Mouse (Mus musculus) MEL (cell line): Measurements from ENCODE around the gene Clcn6. TPM values are rescaled to one million over a fixed set of nuclear protein-coding genes. Genes with fewer than 3 reads are reported as not detected.
A peak's percentile ranks its signal among the peaks of the same experiment; 100 is the strongest.

Source experiments
- DNase-seq: peaks from one replicate; pipeline ENCODE4 v3.0.0; 2011; ENCODE audit warnings: low read depth, low spot score
- H3K27ac ChIP-seq: 2 replicates; pipeline ENCODE4 v1.5.1; 2012; ENCODE audit warnings: low read depth, mild to moderate bottlenecking, control low read depth, low read length, moderate library complexity; ENCODE audit not compliant: control insufficient read depth
- H3K27me3 ChIP-seq, 2 experiments: fragments of 150-350 bp in 1 of 2; sonication (generic) in 1 of 2; 2 replicates each; pipeline ENCODE4 v1.6.1; 2012; ENCODE audit warnings: low read length in 2 of 2, mild to moderate bottlenecking in 2 of 2, improper control_type of control experiment in 1 of 2, moderate library complexity in 1 of 2; ENCODE audit not compliant: insufficient read depth in 2 of 2, control insufficient read depth in 1 of 2
- H3K36me3 ChIP-seq, 2 experiments: 2 replicates each; pipeline ENCODE4 v1.6.1; 2012 to 2014; ENCODE audit warnings: low read length in 2 of 2, improper control_type of control experiment in 1 of 2, inconsistent platforms in 1 of 2, mild to moderate bottlenecking in 1 of 2; ENCODE audit not compliant: insufficient read depth in 2 of 2, control insufficient read depth in 1 of 2
- H3K4me1 ChIP-seq, 2 experiments: fragments of 150-350 bp in 1 of 2; sonication (generic) in 1 of 2; 2 replicates each; pipeline ENCODE4 v1.6.1; 2012; ENCODE audit warnings: low read length in 2 of 2, improper control_type of control experiment in 1 of 2, mild to moderate bottlenecking in 1 of 2; ENCODE audit not compliant: insufficient read depth in 2 of 2, control insufficient read depth in 1 of 2
- H3K4me3 ChIP-seq, 2 experiments: fragments of 150-350 bp in 1 of 2; sonication (generic) in 1 of 2; 2 replicates each; pipeline ENCODE4 v1.5.1; 2012; ENCODE audit warnings: low read depth in 2 of 2, low read length in 2 of 2, mild to moderate bottlenecking in 2 of 2, moderate library complexity in 2 of 2, control low read depth in 1 of 2, improper control_type of control experiment in 1 of 2; ENCODE audit not compliant: control insufficient read depth in 1 of 2, insufficient read depth in 1 of 2
- H3K79me2 ChIP-seq: 2 replicates; pipeline ENCODE4 v1.6.1; 2012; ENCODE audit warnings: mild to moderate bottlenecking, low read length, moderate library complexity; ENCODE audit not compliant: control insufficient read depth, poor library complexity, insufficient read depth
- H3K9ac ChIP-seq: 2 replicates; pipeline ENCODE4 v1.6.1; 2012; ENCODE audit warnings: low read depth, mild to moderate bottlenecking, control low read depth, low read length, moderate library complexity; ENCODE audit not compliant: control insufficient read depth, poor library complexity, severe bottlenecking
- H3K9me3 ChIP-seq: fragments of 150-350 bp; sonication (generic); replicated peaks from 2 replicates; pipeline ENCODE4 v1.6.1; 2012; ENCODE audit warnings: mild to moderate bottlenecking, low read length, improper control_type of control experiment, moderate library complexity; ENCODE audit not compliant: insufficient read depth
- BHLHE40 ChIP-seq: IDR thresholded peaks from 2 replicates; pipeline ENCODE4 v1.6.1; 2012; ENCODE audit warnings: low read depth, mild to moderate bottlenecking, inconsistent platforms, low read length, improper control_type of control experiment, borderline replicate concordance
- CTCF ChIP-seq, 3 experiments: IDR thresholded peaks in 2 of 3; conservative IDR thresholded peaks in 1 of 3; 2 replicates each; pipeline ENCODE4 v1.5.1; 2011 to 2012; ENCODE audit warnings: low read length in 3 of 3, low read depth in 2 of 3, mild to moderate bottlenecking in 2 of 3, improper control_type of control experiment in 1 of 3, inconsistent platforms in 1 of 3, mixed read lengths in 1 of 3, moderate library complexity in 1 of 3; ENCODE audit not compliant: control insufficient read depth in 1 of 3, insufficient read depth in 1 of 3, poor library complexity in 1 of 3, severe bottlenecking in 1 of 3
- E2F4 ChIP-seq: IDR thresholded peaks from 2 replicates; pipeline ENCODE4 v1.6.1; 2011; ENCODE audit warnings: low read depth, low read length, improper control_type of control experiment, borderline replicate concordance
- EP300 ChIP-seq, 2 experiments: IDR thresholded peaks; 2 replicates each; pipeline ENCODE4 v1.6.1; 2011; ENCODE audit warnings: improper control_type of control experiment in 2 of 2, low read length in 2 of 2, low read depth in 1 of 2, mild to moderate bottlenecking in 1 of 2
- ETS1 ChIP-seq: IDR thresholded peaks from 2 replicates; pipeline ENCODE4 v1.6.1; 2012; ENCODE audit warnings: low read depth, mild to moderate bottlenecking, inconsistent platforms, low read length, improper control_type of control experiment, moderate library complexity
- GABPA ChIP-seq: IDR thresholded peaks from 2 replicates; pipeline ENCODE4 v1.6.1; 2012; ENCODE audit warnings: low read depth, mild to moderate bottlenecking, inconsistent platforms, low read length, improper control_type of control experiment, moderate library complexity
- GATA1 ChIP-seq: IDR thresholded peaks from 2 replicates; pipeline ENCODE4 v1.6.1; 2011; ENCODE audit warnings: low read depth, low read length, improper control_type of control experiment
- HCFC1 ChIP-seq: IDR thresholded peaks from 2 replicates; pipeline ENCODE4 v1.6.1; 2012; ENCODE audit warnings: low read depth, mild to moderate bottlenecking, inconsistent platforms, low read length, improper control_type of control experiment, moderate library complexity
- JUND ChIP-seq: IDR thresholded peaks from 2 replicates; pipeline ENCODE4 v1.6.1; 2011; ENCODE audit warnings: low read depth, mild to moderate bottlenecking, improper control_type of control experiment, low read length
- MAFK ChIP-seq: IDR thresholded peaks from 2 replicates; pipeline ENCODE4 v1.6.1; 2011; ENCODE audit warnings: low read depth, mild to moderate bottlenecking, low read length, improper control_type of control experiment, borderline replicate concordance
- MEF2A ChIP-seq: IDR thresholded peaks from 2 replicates; pipeline ENCODE4 v1.6.1; 2014; ENCODE audit warnings: low read depth, mild to moderate bottlenecking, inconsistent platforms, low read length, improper control_type of control experiment; ENCODE audit not compliant: poor library complexity, insufficient replicate concordance, severe bottlenecking; ENCODE audit errors: extremely low read depth
- MYC ChIP-seq: IDR thresholded peaks from 2 replicates; pipeline ENCODE4 v1.6.1; 2011; ENCODE audit warnings: low read depth, mild to moderate bottlenecking, low read length, improper control_type of control experiment, moderate library complexity
- NELFE ChIP-seq: IDR thresholded peaks from 2 replicates; pipeline ENCODE4 v1.6.1; 2011; ENCODE audit warnings: low read depth, low read length, improper control_type of control experiment
- NRF1 ChIP-seq: IDR thresholded peaks from 2 replicates; pipeline ENCODE4 v1.6.1; 2014; ENCODE audit warnings: low read depth, mild to moderate bottlenecking, inconsistent platforms, low read length, improper control_type of control experiment, moderate library complexity; ENCODE audit not compliant: poor library complexity, insufficient read depth, severe bottlenecking
- POLR2AphosphoS2 ChIP-seq: IDR thresholded peaks from 2 replicates; pipeline ENCODE4 v1.6.1; 2011; ENCODE audit warnings: low read length, improper control_type of control experiment
- POLR2AphosphoS5 ChIP-seq: IDR thresholded peaks from 2 replicates; pipeline ENCODE4 v1.6.1; 2012; ENCODE audit warnings: low read depth, borderline replicate concordance, mild to moderate bottlenecking, inconsistent platforms, low read length, moderate library complexity, mixed read lengths
- RAD21 ChIP-seq: IDR thresholded peaks from 2 replicates; pipeline ENCODE4 v1.6.1; 2011; ENCODE audit warnings: mild to moderate bottlenecking, low read depth, low read length, improper control_type of control experiment
- RCOR1 ChIP-seq: IDR thresholded peaks from 2 replicates; pipeline ENCODE4 v1.6.1; 2012; ENCODE audit warnings: low read depth, mild to moderate bottlenecking, inconsistent platforms, low read length, improper control_type of control experiment
- TAL1 ChIP-seq: IDR thresholded peaks from 2 replicates; pipeline ENCODE4 v1.6.1; 2012; ENCODE audit warnings: mild to moderate bottlenecking, inconsistent platforms, low read length, moderate library complexity, mixed read lengths
- TBP ChIP-seq: IDR thresholded peaks from 2 replicates; pipeline ENCODE4 v1.8.0; 2011; ENCODE audit warnings: low read depth, low read length, improper control_type of control experiment
- TCF12 ChIP-seq: IDR thresholded peaks from 2 replicates; pipeline ENCODE4 v1.6.1; 2014; ENCODE audit warnings: low read depth, mild to moderate bottlenecking, inconsistent platforms, low read length, improper control_type of control experiment, moderate library complexity
- UBTF ChIP-seq: IDR thresholded peaks from 2 replicates; pipeline ENCODE4 v1.6.1; 2012; ENCODE audit warnings: low read depth, mild to moderate bottlenecking, inconsistent platforms, low read length, improper control_type of control experiment, moderate library complexity, borderline replicate concordance; ENCODE audit not compliant: insufficient read depth
- USF1 ChIP-seq: IDR thresholded peaks from 2 replicates; pipeline ENCODE4 v1.6.1; 2014; ENCODE audit warnings: low read depth, mild to moderate bottlenecking, inconsistent platforms, low read length, improper control_type of control experiment, moderate library complexity
- USF2 ChIP-seq, 2 experiments: IDR thresholded peaks; 2 replicates each; pipeline ENCODE4 v1.6.1; 2011 to 2012; ENCODE audit warnings: improper control_type of control experiment in 2 of 2, low read length in 2 of 2, borderline replicate concordance in 1 of 2, inconsistent platforms in 1 of 2, low read depth in 1 of 2, mild to moderate bottlenecking in 1 of 2; ENCODE audit not compliant: insufficient read depth in 1 of 2
- ZC3H11A ChIP-seq: IDR thresholded peaks from 2 replicates; pipeline ENCODE4 v1.6.1; 2012; ENCODE audit warnings: low read depth, mild to moderate bottlenecking, inconsistent platforms, low read length, improper control_type of control experiment
- ZKSCAN1 ChIP-seq: IDR thresholded peaks from 2 replicates; pipeline ENCODE4 v1.6.1; 2012; ENCODE audit warnings: low read depth, mild to moderate bottlenecking, inconsistent platforms, low read length, improper control_type of control experiment, moderate library complexity
- ZMIZ1 ChIP-seq: IDR thresholded peaks from 2 replicates; pipeline ENCODE4 v1.6.1; 2012; ENCODE audit warnings: low read depth, mild to moderate bottlenecking, inconsistent platforms, low read length, improper control_type of control experiment, moderate library complexity
- polyA plus RNA-seq, 2 experiments: library from polyadenylated mRNA; stranded (reverse) in 1 of 2; unstranded in 1 of 2; fragments of >175 nt in 1 of 2; fragments of >200 nt in 1 of 2; gene quantifications; 2 replicates each; pipeline versions ENCODE4 v1.2.1 to v1.2.4; 2012; ENCODE audit warnings: low replicate concordance in 2 of 2, low read depth in 1 of 2; ENCODE audit not compliant: insufficient read length in 2 of 2, insufficient read depth in 1 of 2, missing spikeins in 1 of 2
- total RNA-seq: library from RNA; depleted of rRNA; stranded (reverse); fragments of 300-350 nt; gene quantifications from 2 replicates; pipeline ENCODE4 v1.2.3, GENCODE M21; 2012

Gene Clcn6
- total and polyA plus RNA-seq, 3 experiments, result 5.8 to 17.5 TPM; not detected in 1

DNA sequence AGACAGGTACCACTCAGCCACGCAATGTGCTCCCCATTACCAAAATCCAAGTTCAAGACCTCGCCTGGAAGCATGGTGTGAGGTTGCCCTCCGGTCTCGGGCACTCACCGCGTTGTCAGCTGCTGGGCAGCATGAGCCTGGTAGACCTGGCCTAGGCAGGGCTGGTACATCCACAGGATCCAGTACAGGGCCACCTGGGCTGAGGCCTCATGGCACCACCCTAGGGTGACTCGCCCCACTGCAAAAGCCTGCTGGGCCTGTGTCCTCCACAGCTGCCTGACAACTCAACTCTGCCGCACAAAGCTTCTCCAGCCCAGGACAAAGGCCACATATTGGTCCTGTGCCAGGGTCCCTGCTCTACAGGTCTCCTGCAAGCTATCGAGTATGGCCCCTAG lies 22.5 kb upstream of the Clcn6 start:
- H3K27me3 ChIP-seq, result no peaks in the 10 kb centered on the region
- H3K27ac ChIP-seq, result no peak overlapping the region
- TF ChIP-seq MAFK (no peak), NELFE (no peak), UBTF (no peak), TBP (no peak), NRF1 (no peak), USF1 (no peak), TCF12 (no peak), POLR2AphosphoS5 (no peak), E2F4 (no peak), MYC (no peak), EP300 (IDR thresholded peaks at IDR 0.05; ENCODE audit: low read depth in 1 of 2, low read length in 2 of 2) (no peak), POLR2AphosphoS2 (no peak), MEF2A (no peak)
- no peaks in the 10 kb centered on the region for H3K79me2 ChIP-seq
- no peaks in the 10 kb centered on the region for H3K36me3 ChIP-seq
- no peaks in the 10 kb centered on the region for H3K4me1 ChIP-seq
- no peak overlapping the region for H3K9ac ChIP-seq
- DNase-seq, result no peak
- H3K9me3 ChIP-seq, result no peaks in the 10 kb centered on the region
- H3K4me3 ChIP-seq, result no peak overlapping the region

DNA sequence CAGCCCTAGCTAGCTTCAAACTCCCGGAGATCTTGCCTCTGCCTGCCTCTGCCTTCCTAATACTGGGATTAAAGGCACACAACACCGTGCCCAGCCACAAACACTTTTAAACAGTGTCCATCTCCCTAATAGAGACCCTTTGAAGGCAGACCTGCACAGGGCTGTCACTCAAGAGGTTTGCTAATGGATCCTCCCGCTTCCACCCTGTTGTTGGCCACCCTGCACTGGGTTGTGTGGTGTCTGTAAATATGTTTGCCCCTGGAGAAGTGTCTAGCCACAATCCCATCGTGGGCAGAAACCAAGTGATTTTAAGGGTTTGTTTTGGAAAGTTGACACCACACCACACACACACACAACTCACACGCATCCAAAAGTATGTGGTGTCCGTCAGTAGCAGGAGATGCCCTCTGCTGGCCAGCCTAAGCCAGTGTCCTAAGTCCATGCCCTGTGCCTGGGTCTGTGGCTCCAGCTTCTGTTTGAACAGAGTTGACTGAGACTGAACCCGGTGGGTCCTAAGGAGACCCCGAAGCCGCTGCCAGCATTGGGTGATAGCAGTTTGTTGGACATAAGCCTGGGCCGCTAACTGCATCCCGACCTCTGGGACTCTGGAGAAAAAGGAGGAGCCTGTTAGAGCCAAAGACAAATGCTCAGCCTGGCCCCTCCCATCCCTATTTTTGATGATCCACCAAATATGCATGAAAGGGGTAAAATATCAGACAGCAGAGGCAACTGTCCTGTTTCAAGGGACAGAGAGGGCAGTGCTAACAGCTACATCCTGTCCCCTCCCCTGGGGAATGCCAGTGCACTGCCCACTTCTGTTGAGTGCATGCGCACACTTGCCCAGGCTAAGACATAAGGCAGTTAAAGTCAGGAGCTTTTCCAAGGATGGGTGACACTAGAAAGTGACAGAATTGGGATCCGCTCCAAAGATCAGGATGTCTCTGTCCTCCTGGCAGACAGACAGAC lies 21.8 kb upstream of the Clcn6 start:
- no peaks in the 10 kb centered on the region for H3K27me3 ChIP-seq
- no peak for TF ChIP-seq EP300 (IDR thresholded peaks at IDR 0.05; ENCODE audit: low read depth in 1 of 2, low read length in 2 of 2)
- no peak for TF ChIP-seq BHLHE40
- peak; percentile 36 for TF ChIP-seq RAD21
- TF ChIP-seq ZMIZ1, result no peak
- TF ChIP-seq USF2 (IDR thresholded peaks at IDR 0.05; ENCODE audit: borderline replicate concordance in 1 of 2, insufficient read depth in 1 of 2, low read depth in 1 of 2, low read length in 2 of 2), result no peak
- no peak for TF ChIP-seq ETS1
- no peak for TF ChIP-seq GATA1
- TF ChIP-seq GABPA, result no peak
- TF ChIP-seq MEF2A, result no peak
- TF ChIP-seq NELFE, result no peak
- TF ChIP-seq HCFC1, result no peak
- TF ChIP-seq JUND, result no peak
- TF ChIP-seq RCOR1, result no peak
- no peak for TF ChIP-seq TCF12
- TF ChIP-seq ZKSCAN1, result no peak
- TF ChIP-seq POLR2AphosphoS5, result no peak
- TF ChIP-seq MYC, result no peak
- no peak for TF ChIP-seq E2F4
- no peak for TF ChIP-seq TAL1
- 0 out of 2 replicates have a peak, but pooled peaks have one; percentile 25 for TF ChIP-seq ZC3H11A
- TF ChIP-seq CTCF (IDR thresholded peaks at IDR 0.05 in 2 of 3, conservative IDR thresholded peaks at IDR 0.05 in 1 of 3; ENCODE audit: control insufficient read depth in 1 of 3, insufficient read depth in 1 of 3, low read depth in 2 of 3, low read length in 3 of 3, poor library complexity in 1 of 3, severe bottlenecking in 1 of 3), result peak; percentile 49 to 76 (median 63)

More for the DNA sequence above, 21.8 kb upstream of the Clcn6 start:
- Histone ChIP-seq H3K79me2 (no peaks in the 10 kb centered on the region), H3K9ac (no peak overlapping the region), H3K4me1 (no peaks in the 10 kb centered on the region), H3K36me3 (no peaks in the 10 kb centered on the region), H3K9me3 (no peaks in the 10 kb centered on the region), H3K4me3 (no peak overlapping the region), H3K27ac (no peak overlapping the region)
- peak; percentile 44 for DNase-seq
